Mouse (Mus musculus): ENCODE results near the gene Btbd35f14.
"Not testable (repeated sequence)": the region's sequence is repeated elsewhere in the genome, so short reads cannot be mapped to it uniquely, and the experiment has no call there.

Btbd35f14 gene

DNA sequence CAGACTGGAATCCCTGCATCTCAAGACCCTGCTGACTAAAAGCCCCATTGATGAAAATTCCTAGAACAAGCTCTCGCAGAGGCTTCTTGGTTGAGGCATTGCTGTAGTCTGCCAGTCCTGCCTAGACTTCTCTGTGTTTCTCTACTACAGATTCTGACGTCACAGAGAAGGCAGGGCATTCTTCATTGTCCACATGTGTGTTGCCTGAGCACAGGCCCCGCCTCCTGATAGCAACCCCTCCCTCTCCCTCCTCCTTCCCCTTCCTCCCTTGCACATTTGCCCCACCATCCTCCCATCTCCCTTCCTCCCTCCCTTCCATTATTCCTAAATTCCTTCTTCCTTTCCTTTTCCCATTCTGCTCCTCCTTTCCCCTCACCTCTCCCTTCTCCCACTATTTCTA is at the start of gene Btbd35f14:
Gene Btbd35f14 (minus strand): TSS at position 101 of the 400 bp plus-strand sequence.
- not testable (repeated sequence) for DNase-seq

DNA sequence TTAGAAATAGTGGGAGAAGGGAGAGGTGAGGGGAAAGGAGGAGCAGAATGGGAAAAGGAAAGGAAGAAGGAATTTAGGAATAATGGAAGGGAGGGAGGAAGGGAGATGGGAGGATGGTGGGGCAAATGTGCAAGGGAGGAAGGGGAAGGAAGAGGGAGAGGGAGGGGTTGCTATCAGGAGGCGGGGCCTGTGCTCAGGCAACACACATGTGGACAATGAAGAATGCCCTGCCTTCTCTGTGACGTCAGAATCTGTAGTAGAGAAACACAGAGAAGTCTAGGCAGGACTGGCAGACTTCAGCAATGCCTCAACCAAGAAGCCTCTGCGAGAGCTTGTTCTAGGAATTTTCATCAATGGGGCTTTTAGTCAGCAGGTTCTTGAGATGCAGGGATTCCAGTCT is 45.3 kb downstream of the Btbd35f14 start, which contains the start of gene Btbd35f13:
Gene Btbd35f13 (plus strand): TSS at position 301 of the 400 bp plus-strand sequence.
- not testable (repeated sequence) for DNase-seq

All from right cerebral cortex, postnatal 25 days (tissue).